Mouse (Mus musculus) kidney, adult 2 months (tissue): ENCODE results near the gene Apoh. TPM values are rescaled to one million over a fixed set of nuclear protein-coding genes. Genes with fewer than 3 reads are reported as not detected.

Experiments used
- DNase-seq: peaks from one replicate; pipeline ENCODE4 v3.0.0; 2021
- H3K27ac ChIP-seq: fragments of 200-500 bp; 2 replicates; pipeline ENCODE4 v1.5.1; 2012; ENCODE audit warnings: low read depth, low read length, control low read depth, inconsistent platforms; ENCODE audit not compliant: insufficient read depth
- H3K27me3 ChIP-seq: fragments of 200-500 bp; replicated peaks from 2 replicates; pipeline ENCODE4 v1.6.1; 2012; ENCODE audit warnings: mild to moderate bottlenecking, moderate library complexity, low read length, inconsistent platforms; ENCODE audit not compliant: control insufficient read depth, insufficient read depth
- H3K36me3 ChIP-seq: fragments of 200-500 bp; 2 replicates; pipeline ENCODE4 v1.6.1; 2012; ENCODE audit warnings: mild to moderate bottlenecking, moderate library complexity, low read length, inconsistent platforms; ENCODE audit not compliant: control insufficient read depth, insufficient read depth
- H3K4me1 ChIP-seq: fragments of 200-500 bp; 2 replicates; pipeline ENCODE4 v1.6.1; 2011; ENCODE audit warnings: low read length; ENCODE audit not compliant: control insufficient read depth, insufficient read depth
- H3K4me3 ChIP-seq: fragments of 200-500 bp; 2 replicates; pipeline ENCODE4 v1.5.1; 2011; ENCODE audit warnings: mild to moderate bottlenecking, low read depth, low read length, control low read depth; ENCODE audit not compliant: insufficient read depth
- CTCF ChIP-seq: fragments of 200-500 bp; conservative IDR thresholded peaks from 2 replicates; pipeline ENCODE4 v1.5.1; 2011; ENCODE audit warnings: low read depth, mild to moderate bottlenecking, control low read depth, low read length, moderate library complexity, mixed read lengths; ENCODE audit not compliant: insufficient read depth, insufficient read length
- POLR2A ChIP-seq: fragments of 200-500 bp; IDR thresholded peaks from one replicate; pipeline ENCODE4 v1.6.1; 2011; ENCODE audit warnings: low read depth, low read length, control low read depth
- WGBS: fragments of 180-500 bp; shearing (Covaris S2); methylation state at CpG from one replicate; pipeline ENCODE4 v1.1.7; 2018; 5-methylcytosine and 5-hydroxymethylcytosine counted together
- polyA plus RNA-seq: library from polyadenylated mRNA; depleted of rRNA; stranded (reverse); fragments of >200 nt; gene quantifications from 2 replicates; pipeline ENCODE4 v1.2.3, GENCODE M21; 2012

Gene Apoh
- polyA plus RNA-seq, 1 experiment, result not detected

- TF ChIP-seq CTCF, result no peak
- TF ChIP-seq POLR2A, result no peak
- no peaks in the 10 kb centered on the region for H3K4me1 ChIP-seq
- no peaks in the 10 kb centered on the region for H3K36me3 ChIP-seq
- 78% methylated on average over 6 of the region's 6 CpGs for WGBS
- DNase-seq, result no peak
- H3K27ac ChIP-seq, result no peak overlapping the region
- H3K4me3 ChIP-seq, result no peak overlapping the region
- no peaks in the 10 kb centered on the region for H3K27me3 ChIP-seq
These were observed 42.1 kb upstream of the Apoh start for GRCm38 (mm10) chr11:108301036-108301435.

- TF ChIP-seq CTCF (no peak), POLR2A (no peak)
- no peaks in the 10 kb centered on the region for H3K27me3 ChIP-seq
- no peaks in the 10 kb centered on the region for H3K4me1 ChIP-seq
- DNase-seq, result no peak
- no peak overlapping the region for H3K27ac ChIP-seq
- 80% methylated on average over 10 of the region's 10 CpGs for WGBS
- no peak overlapping the region for H3K4me3 ChIP-seq
- H3K36me3 ChIP-seq, result no peaks in the 10 kb centered on the region
These were observed 41.2 kb upstream of the Apoh start for GRCm38 (mm10) chr11:108301796-108302490.

GRCm38 (mm10) chr11:108303787-108304186, 39.4 kb upstream of the Apoh start:
- Histone ChIP-seq H3K4me3 (no peak overlapping the region), H3K4me1 (no peaks in the 10 kb centered on the region), H3K27ac (no peak overlapping the region), H3K36me3 (no peaks in the 10 kb centered on the region), H3K27me3 (no peaks in the 10 kb centered on the region)
- 96% methylated on average over 4 of the region's 4 CpGs for WGBS
- TF ChIP-seq CTCF, result no peak
- TF ChIP-seq POLR2A, result no peak
- no peak for DNase-seq

- Histone ChIP-seq H3K36me3 (no peaks in the 10 kb centered on the region), H3K27ac (no peak overlapping the region), H3K4me3 (no peak overlapping the region), H3K4me1 (no peaks in the 10 kb centered on the region), H3K27me3 (no peaks in the 10 kb centered on the region)
- no peak for TF ChIP-seq POLR2A
- no peak; the same call in 1 of the 2 replicates for TF ChIP-seq CTCF
- no peak for DNase-seq
- WGBS, result 84% methylated on average over 7 of the region's 7 CpGs
These were observed 35.9 kb upstream of the Apoh start for GRCm38 (mm10) chr11:108307258-108307657.

- H3K4me1 ChIP-seq, result no peaks in the 10 kb centered on the region
- no peaks in the 10 kb centered on the region for H3K27me3 ChIP-seq
- no peaks in the 10 kb centered on the region for H3K36me3 ChIP-seq
- H3K27ac ChIP-seq, result no peak overlapping the region
- no peak overlapping the region for H3K4me3 ChIP-seq
- WGBS, result 96% methylated on average over 5 of the region's 5 CpGs
- TF ChIP-seq POLR2A (no peak), CTCF (no peak)
- DNase-seq, result no peak
These were observed 34.9 kb upstream of the Apoh start for GRCm38 (mm10) chr11:108308253-108308652.

GRCm38 (mm10) chr11:108309791-108310190, 33.4 kb upstream of the Apoh start:
- H3K4me3 ChIP-seq, result no peak overlapping the region
- H3K36me3 ChIP-seq, result no peaks in the 10 kb centered on the region
- DNase-seq, result peak; percentile 51
- TF ChIP-seq CTCF (no peak), POLR2A (no peak)
- H3K27me3 ChIP-seq, result no peaks in the 10 kb centered on the region
- H3K4me1 ChIP-seq, result no peaks in the 10 kb centered on the region
- no peak overlapping the region for H3K27ac ChIP-seq
- WGBS, result 42% methylated on average over 5 of the region's 5 CpGs

DNA sequence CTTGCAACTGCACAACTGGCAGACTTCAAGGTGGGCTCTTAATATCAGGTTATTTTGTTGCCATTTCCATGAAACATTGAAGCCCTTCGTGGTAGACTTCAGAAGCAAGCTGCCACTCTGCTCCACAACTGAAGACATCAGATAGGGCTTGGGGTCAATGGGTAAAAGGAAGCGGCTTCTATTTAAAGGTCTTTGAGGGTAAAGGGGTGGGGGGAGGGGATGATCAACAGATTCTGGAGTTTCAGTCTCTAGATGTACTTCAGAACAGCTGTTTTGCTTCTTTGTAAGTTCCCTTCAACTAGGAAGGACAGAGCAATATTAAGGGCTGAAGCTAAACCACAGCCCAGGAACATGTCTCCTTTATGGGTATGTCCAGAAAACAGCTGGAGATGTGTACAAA, 31.2 kb upstream of the Apoh start:
- WGBS, result 66% methylated on average over 2 of the region's 2 CpGs
- no peaks in the 10 kb centered on the region for H3K27me3 ChIP-seq
- no peak overlapping the region for H3K4me3 ChIP-seq
- H3K36me3 ChIP-seq, result no peaks in the 10 kb centered on the region
- TF ChIP-seq CTCF (no peak), POLR2A (no peak)
- H3K4me1 ChIP-seq, result no peaks in the 10 kb centered on the region
- no peak overlapping the region for H3K27ac ChIP-seq
- no peak for DNase-seq
